Mouse (Mus musculus): ENCODE data around the gene Abi3.

The Abi3 gene

GRCm38 (mm10) chr11:95838999-95839868, 3.0 kb downstream of the Abi3 start:
- no peak for DNase-seq

- no peak for DNase-seq
These were observed 3.7 kb downstream of the Abi3 start for GRCm38 (mm10) chr11:95838598-95838997.

- DNase-seq: peak; percentile 69 to 82
These were observed 5.2 kb downstream of the Abi3 start, which contains the start of gene Gngt2 for GRCm38 (mm10) chr11:95837059-95837458. Gene Gngt2 (plus strand): TSS chr11:95837216.

- no peak for DNase-seq
These were observed 5.8 kb downstream of the Abi3 start for GRCm38 (mm10) chr11:95836433-95836832.

GRCm38 (mm10) chr11:95835832-95836231, 6.4 kb downstream of the Abi3 start:
- DNase-seq: no peak

GRCm38 (mm10) chr11:95834742-95835710, 7.2 kb downstream of the Abi3 start:
- peak in 1 of 2 experiments; percentile 25 for DNase-seq

GRCm38 (mm10) chr11:95834143-95834667, 8.1 kb downstream of the Abi3 start:
- peak in 1 of 2 experiments; percentile 27 for DNase-seq

GRCm38 (mm10) chr11:95833631-95834142, 8.6 kb downstream of the Abi3 start:
- no peak for DNase-seq

GRCm38 (mm10) chr11:95833006-95833570, 9.2 kb downstream of the Abi3 start:
- DNase-seq: no peak

- DNase-seq: peak in 1 of 2 experiments; percentile 35
These were observed 9.9 kb downstream of the Abi3 start for GRCm38 (mm10) chr11:95832129-95833005.

GRCm38 (mm10) chr11:95831641-95832040, 10.6 kb downstream of the Abi3 start:
- DNase-seq: peak in 1 of 2 experiments; percentile 53

- DNase-seq: peak in 1 of 2 experiments; percentile 6
These were observed 11.0 kb downstream of the Abi3 start for GRCm38 (mm10) chr11:95831276-95831619.

GRCm38 (mm10) chr11:95830411-95831275, 11.6 kb downstream of the Abi3 start:
- peak in 1 of 2 experiments; percentile 22 for DNase-seq

GRCm38 (mm10) chr11:95829526-95830050, 12.7 kb downstream of the Abi3 start:
- peak in 1 of 2 experiments; percentile 19 for DNase-seq

GRCm38 (mm10) chr11:95828181-95828964, 13.9 kb downstream of the Abi3 start:
- DNase-seq: no peak

- DNase-seq: peak; percentile 85 to 89
These were observed 14.7 kb downstream of the Abi3 start for GRCm38 (mm10) chr11:95827464-95828085.

GRCm38 (mm10) chr11:95827168-95827447, 15.2 kb downstream of the Abi3 start:
- DNase-seq: no peak

- no peak for DNase-seq
These were observed 15.7 kb downstream of the Abi3 start for GRCm38 (mm10) chr11:95826317-95827167.

Measured in cerebellum, postnatal 14 days (tissue).